Mouse (Mus musculus): ENCODE data around the gene Rrn3.
A peak's percentile ranks its signal among the peaks of the same experiment; 100 is the strongest.
"Not testable (repeated sequence)": the region's sequence is repeated elsewhere in the genome, so short reads cannot be mapped to it uniquely, and the experiment has no call there.

The Rrn3 gene

GRCm38 (mm10) chr16:13785932-13786331 lies 5.4 kb downstream of the Rrn3 start:
- DNase-seq (ENCODE audit: low spot score), result no peak

GRCm38 (mm10) chr16:13793441-13793840 lies 12.9 kb downstream of the Rrn3 start:
- not testable (repeated sequence) for DNase-seq (ENCODE audit: low spot score)

- peak; percentile 64 for DNase-seq (ENCODE audit: low spot score)
These were observed 16.3 kb downstream of the Rrn3 start for GRCm38 (mm10) chr16:13796746-13797175.

GRCm38 (mm10) chr16:13801231-13801630 lies 20.7 kb downstream of the Rrn3 start:
- no peak for DNase-seq (ENCODE audit: low spot score)

- no peak for DNase-seq (ENCODE audit: low spot score)
These were observed 24.2 kb downstream of the Rrn3 start for GRCm38 (mm10) chr16:13804666-13805065.

GRCm38 (mm10) chr16:13807616-13808015 lies 27.1 kb downstream of the Rrn3 start:
- DNase-seq (ENCODE audit: low spot score), result no peak

GRCm38 (mm10) chr16:13808410-13808809 lies 27.9 kb downstream of the Rrn3 start:
- no peak for DNase-seq (ENCODE audit: low spot score)

GRCm38 (mm10) chr16:13812152-13812551 lies 31.6 kb downstream of the Rrn3 start:
- no peak for DNase-seq (ENCODE audit: low spot score)

GRCm38 (mm10) chr16:13813200-13813599 lies 32.7 kb downstream of the Rrn3 start:
- DNase-seq (ENCODE audit: low spot score), result no peak

GRCm38 (mm10) chr16:13818560-13819393 lies 38.3 kb downstream of the Rrn3 start, which contains the start of gene Ntan1:
Gene Ntan1, plus strand, starts transcription at chr16:13818845.
- DNase-seq (ENCODE audit: low spot score), result peak; percentile 91

GRCm38 (mm10) chr16:13819394-13819743 lies 38.9 kb downstream of the Rrn3 start:
- DNase-seq (ENCODE audit: low spot score), result no peak

- DNase-seq (ENCODE audit: low spot score), result peak; percentile 24
These were observed 39.4 kb downstream of the Rrn3 start for GRCm38 (mm10) chr16:13819806-13820500.

- DNase-seq (ENCODE audit: low spot score), result no peak
These were observed 40.3 kb downstream of the Rrn3 start for GRCm38 (mm10) chr16:13820771-13821170.

GRCm38 (mm10) chr16:13825781-13826490 lies 45.4 kb downstream of the Rrn3 start:
- DNase-seq (ENCODE audit: low spot score), result no peak

- no peak for DNase-seq (ENCODE audit: low spot score)
These were observed 46.0 kb downstream of the Rrn3 start for GRCm38 (mm10) chr16:13826511-13826910.

GRCm38 (mm10) chr16:13830444-13830843 lies 49.9 kb downstream of the Rrn3 start:
- DNase-seq (ENCODE audit: low spot score), result peak; percentile 19

GRCm38 (mm10) chr16:13831606-13832005 lies 51.1 kb downstream of the Rrn3 start:
- no peak for DNase-seq (ENCODE audit: low spot score)

GRCm38 (mm10) chr16:13834382-13834781 lies 53.9 kb downstream of the Rrn3 start:
- no peak for DNase-seq (ENCODE audit: low spot score)

GRCm38 (mm10) chr16:13840056-13840455 lies 59.5 kb downstream of the Rrn3 start:
- DNase-seq (ENCODE audit: low spot score), result no peak

GRCm38 (mm10) chr16:13840956-13841355 lies 60.4 kb downstream of the Rrn3 start:
- no peak for DNase-seq (ENCODE audit: low spot score)

GRCm38 (mm10) chr16:13845031-13845430 lies 64.5 kb downstream of the Rrn3 start:
- DNase-seq (ENCODE audit: low spot score), result no peak

- DNase-seq (ENCODE audit: low spot score), result no peak
These were observed 66.2 kb downstream of the Rrn3 start for GRCm38 (mm10) chr16:13846675-13847074.

GRCm38 (mm10) chr16:13848310-13848709 lies 67.8 kb downstream of the Rrn3 start:
- DNase-seq (ENCODE audit: low spot score), result no peak

Data from T-cell, adult 2 months (primary cell).